Mouse (Mus musculus) ovary, postnatal 36 days (tissue): Measurements from ENCODE around the gene Olfr6.
"Not testable (repeated sequence)": the region's sequence is repeated elsewhere in the genome, so short reads cannot be mapped to it uniquely, and the experiment has no call there.

Source experiments
- DNase-seq: peaks from one replicate; pipeline ENCODE4 v3.0.0; 2022; ENCODE audit warnings: low spot score, mixed read lengths

Olfr6 gene

GRCm38 (mm10) chr7:106963837-106964236 lies at the start of gene Olfr6:
Olfr6 (minus strand) TSS chr7:106963937.
- no peak for DNase-seq

- no peak for DNase-seq
Measured at GRCm38 (mm10) chr7:107005972-107006371, 42.2 kb upstream of the Olfr6 start, which contains the start of gene Olfr2. Olfr2 (minus strand) TSS chr7:107006072.

- no peak for DNase-seq
Measured at GRCm38 (mm10) chr7:107004169-107004568, 40.4 kb upstream of the Olfr6 start.

- no peak for DNase-seq
Measured at GRCm38 (mm10) chr7:107000798-107001197, 37.1 kb upstream of the Olfr6 start.

- no peak for DNase-seq
Measured at GRCm38 (mm10) chr7:106985236-106985635, 21.5 kb upstream of the Olfr6 start.

- DNase-seq, result no peak
Measured at GRCm38 (mm10) chr7:106975353-106975752, 11.6 kb upstream of the Olfr6 start, which contains the start of gene Olfr711. Olfr711 (minus strand) TSS chr7:106975453.

GRCm38 (mm10) chr7:106967503-106967902 lies 3.8 kb upstream of the Olfr6 start:
- not testable (repeated sequence) for DNase-seq

- DNase-seq, result no peak
Measured at GRCm38 (mm10) chr7:106948212-106948611, 15.5 kb downstream of the Olfr6 start, which contains the start of gene Olfr710. Olfr710 (minus strand) TSS chr7:106948312.

- no peak for DNase-seq
Measured at GRCm38 (mm10) chr7:106932119-106932518, 31.6 kb downstream of the Olfr6 start, which contains the start of gene Olfr709-ps1. Olfr709-ps1 (minus strand) TSS chr7:106932219.

- DNase-seq, result not testable (repeated sequence)
Measured at GRCm38 (mm10) chr7:106920961-106921360, 42.8 kb downstream of the Olfr6 start.

- DNase-seq, result no peak
Measured at GRCm38 (mm10) chr7:106907676-106908075, 56.1 kb downstream of the Olfr6 start, which contains the start of gene Olfr1532-ps1. Olfr1532-ps1 (plus strand) TSS chr7:106908001.
